Mouse (Mus musculus) limb, embryonic 15.5 days (tissue): ENCODE results near the gene Dusp28. TPM values are rescaled to one million over a fixed set of nuclear protein-coding genes. Genes with fewer than 3 reads are reported as not detected.
A peak's percentile ranks its signal among the peaks of the same experiment; 100 is the strongest.

Source experiments
- ATAC-seq: fragments of 200-750 bp; cut with Nextera tagmentation; 2 replicates; pipeline ENCODE4 v1.8.0; 2017; ENCODE audit warnings: low read depth, moderate TSS enrichment; ENCODE audit not compliant: insufficient number of reproducible peaks, low FRiP score, low TSS enrichment
- H3K27ac ChIP-seq: fragments of 300-500 bp; sonication (generic); 2 replicates; pipeline ENCODE4 v1.5.1; 2015; ENCODE audit warnings: moderate library complexity, mild to moderate bottlenecking, inconsistent platforms
- H3K27me3 ChIP-seq: fragments of 300-500 bp; sonication (generic); 2 replicates; pipeline ENCODE4 v1.6.1; 2015; ENCODE audit warnings: inconsistent platforms
- H3K36me3 ChIP-seq: fragments of 300-500 bp; sonication (generic); 2 replicates; pipeline ENCODE4 v1.6.1; 2015; ENCODE audit warnings: inconsistent platforms
- H3K4me1 ChIP-seq: fragments of 300-500 bp; sonication (generic); 2 replicates; pipeline ENCODE4 v1.6.1; 2015; ENCODE audit warnings: inconsistent platforms
- H3K4me2 ChIP-seq: fragments of 300-500 bp; sonication (generic); 2 replicates; pipeline ENCODE4 v1.6.1; 2015; ENCODE audit warnings: mild to moderate bottlenecking, inconsistent platforms
- H3K4me3 ChIP-seq: fragments of 300-500 bp; sonication (generic); 2 replicates; pipeline ENCODE4 v1.5.1; 2015; ENCODE audit warnings: mild to moderate bottlenecking, inconsistent platforms
- H3K9ac ChIP-seq: fragments of 300-500 bp; sonication (generic); 2 replicates; pipeline ENCODE4 v1.6.1; 2015; ENCODE audit warnings: inconsistent platforms
- H3K9me3 ChIP-seq: fragments of 300-500 bp; sonication (generic); 2 replicates; pipeline ENCODE4 v1.6.1; 2016; ENCODE audit warnings: inconsistent platforms
- WGBS: fragments of 180-500 bp; shearing (Covaris S2); methylation state at CpG from one replicate; pipeline ENCODE4 v1.1.7; 2015; 5-methylcytosine and 5-hydroxymethylcytosine counted together
- polyA plus RNA-seq: library from polyadenylated mRNA; unstranded; fragments of >200 nt; fragmentation: Nextera tagmentation; extraction: Ambion mirVana; gene quantifications from 2 replicates; pipeline ENCODE4 v1.2.1, GENCODE M21; 2015

Gene Dusp28
- polyA plus RNA-seq, 1 experiment from 2014 or later: 9.8 TPM

- Histone ChIP-seq H3K9ac (peak within 1 kb of the TSS; percentile 87), H3K27me3 (no peaks in the 10 kb centered on the region), H3K4me3 (peak within 1 kb of the TSS; percentile 80), H3K9me3 (no peaks in the 10 kb centered on the region), H3K27ac (peak within 1 kb of the TSS; percentile 91), H3K4me1 (peaks cover 44% of the 10 kb centered on the region), H3K4me2 (peak within 1 kb of the TSS; percentile 92), H3K36me3 (peaks cover 13% of the 10 kb centered on the region)
- WGBS: under 1% methylated on average over 39 of the region's 57 CpGs
- peak; percentile 57 for ATAC-seq
Measured at GRCm38 (mm10) chr1:92910239-92910885, 3.6 kb downstream of the Dusp28 start, which contains the start of gene Rnpepl1. Rnpepl1 (plus strand) TSS chr1:92910783.

- Histone ChIP-seq H3K4me2 (peak overlapping the region; percentile 92), H3K9ac (peak overlapping the region; percentile 87), H3K4me1 (peaks cover 44% of the 10 kb centered on the region), H3K27me3 (no peaks in the 10 kb centered on the region), H3K27ac (peak overlapping the region; percentile 91), H3K36me3 (peaks cover 20% of the 10 kb centered on the region), H3K4me3 (peak overlapping the region; percentile 80), H3K9me3 (no peaks in the 10 kb centered on the region)
- under 1% methylated on average over 85 of the region's 85 CpGs for whole genome bisulfite sequencing
- peak; percentile 5 for ATAC-seq
Measured at GRCm38 (mm10) chr1:92910925-92911720, 4.3 kb downstream of the Dusp28 start.

- no peak for ATAC-seq
- H3K4me3 ChIP-seq: peak overlapping the region; percentile 80
- peak overlapping the region; percentile 92 for H3K4me2 ChIP-seq
- no peaks in the 10 kb centered on the region for H3K27me3 ChIP-seq
- H3K4me1 ChIP-seq: peaks cover 40% of the 10 kb centered on the region
- WGBS: 41% methylated on average over 8 of the region's 8 CpGs
- no peaks in the 10 kb centered on the region for H3K9me3 ChIP-seq
- peaks cover 26% of the 10 kb centered on the region for H3K36me3 ChIP-seq
- peak overlapping the region; percentile 91 for H3K27ac ChIP-seq
- peak overlapping the region; percentile 87; the same call in 1 of the 2 replicates for H3K9ac ChIP-seq
Measured at GRCm38 (mm10) chr1:92911721-92912138, 4.9 kb downstream of the Dusp28 start.

GRCm38 (mm10) chr1:92912286-92912685 is 5.5 kb downstream of the Dusp28 start:
- H3K9ac ChIP-seq: no peak overlapping the region
- WGBS: 21% methylated on average over 1 of the region's 1 CpGs
- no peak for ATAC-seq

GRCm38 (mm10) chr1:92914239-92914638 is 7.5 kb downstream of the Dusp28 start:
- Histone ChIP-seq H3K4me1 (peaks cover 30% of the 10 kb centered on the region), H3K9ac (no peak overlapping the region), H3K9me3 (no peaks in the 10 kb centered on the region), H3K27me3 (no peaks in the 10 kb centered on the region), H3K27ac (no peak overlapping the region), H3K4me3 (no peak overlapping the region), H3K4me2 (no peak overlapping the region), H3K36me3 (peaks cover 52% of the 10 kb centered on the region)
- WGBS: 74% methylated on average over 4 of the region's 4 CpGs
- ATAC-seq: no peak

More at GRCm38 (mm10) chr1:92912286-92912685, 5.5 kb downstream of the Dusp28 start:
- Histone ChIP-seq H3K4me2 (peak overlapping the region; percentile 92), H3K27me3 (no peaks in the 10 kb centered on the region), H3K36me3 (peaks cover 32% of the 10 kb centered on the region), H3K4me3 (peak overlapping the region; percentile 80), H3K27ac (0 out of 2 replicates have a peak overlapping the region, but pooled peaks have one; percentile 30), H3K4me1 (peaks cover 39% of the 10 kb centered on the region), H3K9me3 (no peaks in the 10 kb centered on the region)

GRCm38 (mm10) chr1:92914993-92915392 is 8.2 kb downstream of the Dusp28 start:
- H3K27ac ChIP-seq: no peak overlapping the region
- H3K4me1 ChIP-seq: peaks cover 23% of the 10 kb centered on the region
- H3K27me3 ChIP-seq: no peaks in the 10 kb centered on the region
- no peaks in the 10 kb centered on the region for H3K9me3 ChIP-seq
- ATAC-seq: no peak
- no peak overlapping the region for H3K4me2 ChIP-seq
- no peak overlapping the region for H3K9ac ChIP-seq
- 95% methylated on average over 11 of the region's 11 CpGs for WGBS
- peaks cover 59% of the 10 kb centered on the region for H3K36me3 ChIP-seq
- no peak overlapping the region for H3K4me3 ChIP-seq

GRCm38 (mm10) chr1:92916725-92917124 is 9.9 kb downstream of the Dusp28 start:
- no peak overlapping the region for H3K27ac ChIP-seq
- peaks cover 14% of the 10 kb centered on the region for H3K4me1 ChIP-seq
- H3K9ac ChIP-seq: no peak overlapping the region
- H3K4me2 ChIP-seq: no peak overlapping the region
- no peak overlapping the region for H3K4me3 ChIP-seq
- peaks cover 72% of the 10 kb centered on the region for H3K36me3 ChIP-seq
- ATAC-seq: no peak
- H3K27me3 ChIP-seq: no peaks in the 10 kb centered on the region
- WGBS: 93% methylated on average over 9 of the region's 9 CpGs
- no peaks in the 10 kb centered on the region for H3K9me3 ChIP-seq

- H3K27ac ChIP-seq: no peak overlapping the region
- ATAC-seq: no peak
- H3K9me3 ChIP-seq: no peaks in the 10 kb centered on the region
- no peaks in the 10 kb centered on the region for H3K4me1 ChIP-seq
- H3K27me3 ChIP-seq: no peaks in the 10 kb centered on the region
- no peak overlapping the region for H3K4me3 ChIP-seq
- 90% methylated on average over 11 of the region's 11 CpGs for WGBS
- no peak overlapping the region for H3K9ac ChIP-seq
- H3K4me2 ChIP-seq: no peak overlapping the region
- peaks cover 71% of the 10 kb centered on the region for H3K36me3 ChIP-seq
Measured at GRCm38 (mm10) chr1:92919151-92919550, 12.4 kb downstream of the Dusp28 start.

- Histone ChIP-seq H3K27me3 (no peaks in the 10 kb centered on the region), H3K27ac (no peak overlapping the region), H3K9ac (no peak overlapping the region), H3K36me3 (peaks cover 65% of the 10 kb centered on the region), H3K4me1 (no peaks in the 10 kb centered on the region), H3K4me3 (no peak overlapping the region), H3K4me2 (no peak overlapping the region), H3K9me3 (no peaks in the 10 kb centered on the region)
- WGBS: 82% methylated on average over 12 of the region's 12 CpGs
- ATAC-seq: no peak
Measured at GRCm38 (mm10) chr1:92919775-92920174, 13.0 kb downstream of the Dusp28 start.

- H3K4me1 ChIP-seq: no peaks in the 10 kb centered on the region
- WGBS: 85% methylated on average over 7 of the region's 7 CpGs
- H3K27ac ChIP-seq: no peak overlapping the region
- H3K9me3 ChIP-seq: no peaks in the 10 kb centered on the region
- no peak overlapping the region for H3K4me3 ChIP-seq
- H3K36me3 ChIP-seq: peaks cover 56% of the 10 kb centered on the region
- no peaks in the 10 kb centered on the region for H3K27me3 ChIP-seq
- no peak for ATAC-seq
- no peak overlapping the region for H3K4me2 ChIP-seq
- H3K9ac ChIP-seq: no peak overlapping the region
Measured at GRCm38 (mm10) chr1:92920474-92921200, 13.9 kb downstream of the Dusp28 start.

GRCm38 (mm10) chr1:92921496-92921895 is 14.7 kb downstream of the Dusp28 start:
- WGBS: 66% methylated on average over 4 of the region's 4 CpGs
- no peaks in the 10 kb centered on the region for H3K4me1 ChIP-seq
- no peak overlapping the region for H3K4me3 ChIP-seq
- H3K4me2 ChIP-seq: no peak overlapping the region
- H3K9me3 ChIP-seq: no peaks in the 10 kb centered on the region
- peaks cover 48% of the 10 kb centered on the region for H3K36me3 ChIP-seq
- ATAC-seq: no peak
- no peak overlapping the region for H3K9ac ChIP-seq
- H3K27ac ChIP-seq: no peak overlapping the region
- H3K27me3 ChIP-seq: no peaks in the 10 kb centered on the region
